13 mouse cellular contexts compared by ENCODE assay signal in genomic region chr9:112560226-112560625, GRCm38 (mm10).
DNase-seq lines count a peak whose midpoint lies in the region.
"Had no signal": no experiment of that assay in that cellular context is flagged by ENCODE, and none has a peak within 500 bp of the region (broad histone marks: within the 10 kb centered on the region; RNA-seq: fewer than 3 reads in every experiment).

No protein-coding gene starts in this region.

- DNase-seq in cerebellum, adult 18-20 months, result peak; percentile 10 to 11
- no peak for DNase-seq in cerebellum, postnatal 4 days (ENCODE audit: low spot score in 2 of 2)
- peak; percentile 7 for DNase-seq in cerebellum, adult 9-11 months
- no peak for DNase-seq in cerebellum, adult 11-12 months
- peak; percentile 10 for DNase-seq in layer of hippocampus, adult 9-10 months (ENCODE audit: low spot score)
- no peak for DNase-seq in layer of hippocampus, postnatal 14 days (ENCODE audit: low spot score in 2 of 2)
- DNase-seq in cerebellum, postnatal 10 days, result peak; percentile 22 to 24
- no peak for DNase-seq in spleen, postnatal 36 days (ENCODE audit: low spot score in 2 of 2)
- DNase-seq: adrenal gland, adult 2 months; adrenal gland, postnatal 14 days; gastrocnemius, adult 2 months; gastrocnemius, postnatal 14 days; heart, adult 11 months had no signal

Comparison
In these comparisons a context has a peak if more than half of its experiments do, and no peak if none do; other contexts are left out.
1. DNase-seq: peak in cerebellum, adult 18-20 months (2 of 2), cerebellum, adult 9-11 months (single experiment), layer of hippocampus, adult 9-10 months (single experiment) and cerebellum, postnatal 10 days (2 of 2); none in cerebellum, postnatal 4 days (0 of 2), cerebellum, adult 11-12 months (single experiment), layer of hippocampus, postnatal 14 days (0 of 2) and spleen, postnatal 36 days (0 of 2).